Mouse (Mus musculus) erythroblast, embryonic 14.5 days (primary cell): Measurements from ENCODE around the gene Ccdc65.

ENCODE experiments used
- GATA1 ChIP-seq: IDR thresholded peaks from 2 replicates; pipeline ENCODE4 v1.6.1; 2012; ENCODE audit warnings: low read length, inconsistent platforms, mixed read lengths
- TAL1 ChIP-seq: IDR thresholded peaks from 3 replicates; pipeline ENCODE4 v1.6.1; 2012; ENCODE audit warnings: low read length, inconsistent platforms, mixed read lengths

- TF ChIP-seq TAL1 (no peak), GATA1 (no peak)
Observed at GRCm38 (mm10) chr15:98746344-98746965, 38.4 kb downstream of the Ccdc65 start.
